Mouse (Mus musculus): ENCODE data around the gene Ccnt2. TPM values are rescaled to one million over a fixed set of nuclear protein-coding genes. Genes with fewer than 3 reads are reported as not detected.

Gene Ccnt2
- polyA plus RNA-seq, 1 experiment from 2014 or later = 26.5 TPM

DNA sequence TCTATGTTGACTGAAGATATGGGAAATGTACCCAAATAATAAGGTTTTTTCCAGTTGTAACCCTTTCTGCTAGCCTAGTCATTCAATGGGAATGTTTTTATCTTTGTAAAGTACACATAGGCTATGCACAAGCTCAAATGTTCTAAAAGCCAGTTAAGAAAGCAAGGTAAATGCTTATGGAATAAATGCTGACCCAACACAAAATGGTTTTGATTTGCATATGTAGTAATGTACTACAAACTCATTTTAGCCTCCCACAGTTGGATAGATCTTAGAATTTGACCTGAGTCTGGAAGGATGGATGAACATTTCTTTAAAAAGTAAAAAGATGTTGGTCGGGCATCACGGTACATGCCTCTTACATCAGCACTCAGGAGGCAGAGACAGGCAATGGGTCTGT is 7.2 kb upstream of the Ccnt2 start:
- no peak for ATAC-seq (ENCODE audit: insufficient read depth)
- Histone ChIP-seq H3K9ac (no peak overlapping the region), H3K27me3 (no peaks in the 10 kb centered on the region), H3K27ac (replicated peaks) (no peak overlapping the region), H3K4me2 (no peak overlapping the region), H3K9me3 (replicated peaks) (no peaks in the 10 kb centered on the region), H3K4me1 (replicated peaks) (peaks cover 3% of the 10 kb centered on the region; the same call in 1 of the 2 replicates), H3K4me3 (replicated peaks) (no peak overlapping the region), H3K36me3 (replicated peaks) (no peaks in the 10 kb centered on the region)
- WGBS (ENCODE audit: insufficient replicate concordance) = 87% methylated on average over 2 of the region's 2 CpGs

DNA sequence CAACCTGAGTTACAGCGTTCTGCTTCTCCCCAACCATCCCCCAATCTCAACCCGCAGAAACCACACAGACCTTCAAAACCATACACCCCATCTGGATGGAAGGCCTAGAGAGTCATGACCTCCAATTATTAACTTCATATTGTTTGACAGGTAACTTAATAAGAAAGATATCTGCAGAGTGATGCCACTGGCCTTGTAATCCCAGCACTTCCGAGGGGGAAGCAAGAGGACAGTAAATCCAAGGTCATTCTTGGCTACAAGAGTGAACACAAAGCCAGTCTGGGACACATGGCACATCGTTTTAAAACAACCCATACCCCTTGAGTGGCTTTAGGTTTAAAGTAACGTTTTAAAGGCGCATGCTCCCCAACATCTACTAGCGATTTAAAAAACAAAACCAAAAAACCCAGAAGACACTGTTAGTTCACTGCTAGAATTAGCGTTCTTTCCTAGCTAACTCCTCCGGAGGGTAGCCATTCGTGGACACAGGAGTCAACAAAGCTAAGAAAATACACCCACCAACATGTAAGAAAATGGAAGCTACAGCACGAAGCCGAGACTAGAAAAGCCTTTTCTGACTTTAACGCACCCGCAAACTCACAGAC is 664 bp upstream of the Ccnt2 start:
- WGBS (ENCODE audit: insufficient replicate concordance) = under 1% methylated on average over 14 of the region's 14 CpGs
- H3K4me1 ChIP-seq (replicated peaks) = peaks cover 27% of the 10 kb centered on the region
- peak overlapping the region; percentile 97 for H3K4me3 ChIP-seq (replicated peaks)
- peaks cover 1% of the 10 kb centered on the region; the same call in 1 of the 2 replicates for H3K36me3 ChIP-seq (replicated peaks)
- H3K27me3 ChIP-seq = no peaks in the 10 kb centered on the region
- H3K27ac ChIP-seq (replicated peaks) = peak overlapping the region; percentile 92
- H3K4me2 ChIP-seq = peak overlapping the region; percentile 83
- peak; percentile 4 for ATAC-seq (ENCODE audit: insufficient read depth)
- no peaks in the 10 kb centered on the region for H3K9me3 ChIP-seq (replicated peaks)
- peak overlapping the region; percentile 96 for H3K9ac ChIP-seq

DNA sequence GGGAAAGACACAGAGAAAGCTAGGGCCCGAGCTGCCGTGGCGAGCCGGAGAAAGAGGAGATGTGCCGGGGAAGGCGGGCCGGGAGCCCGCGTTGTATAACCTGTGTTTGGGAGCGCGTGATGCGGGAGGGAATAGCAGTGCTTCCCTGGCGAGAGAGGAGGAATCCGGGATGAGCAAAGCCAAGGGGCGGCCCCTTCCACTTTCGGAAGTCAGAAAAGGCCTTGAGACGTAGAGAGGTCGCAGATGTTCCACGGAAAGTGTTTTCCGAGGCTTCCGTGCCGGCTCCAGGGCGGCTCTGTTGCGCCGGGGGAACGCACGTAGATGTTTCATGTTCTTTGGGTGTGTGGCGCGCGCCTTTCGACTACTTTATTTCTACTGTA is 527 bp downstream of the Ccnt2 start:
- H3K36me3 ChIP-seq (replicated peaks) = peaks cover 12% of the 10 kb centered on the region
- H3K4me3 ChIP-seq (replicated peaks) = peak overlapping the region; percentile 97
- H3K4me1 ChIP-seq (replicated peaks) = peaks cover 39% of the 10 kb centered on the region
- H3K27me3 ChIP-seq = no peaks in the 10 kb centered on the region
- no peaks in the 10 kb centered on the region for H3K9me3 ChIP-seq (replicated peaks)
- peak overlapping the region; percentile 96 for H3K9ac ChIP-seq
- H3K27ac ChIP-seq (replicated peaks) = peak overlapping the region; percentile 92
- H3K4me2 ChIP-seq = peak overlapping the region; percentile 70
- WGBS (ENCODE audit: insufficient replicate concordance) = under 1% methylated on average over 31 of the region's 31 CpGs
- peak; percentile 20 for ATAC-seq (ENCODE audit: insufficient read depth)

DNA sequence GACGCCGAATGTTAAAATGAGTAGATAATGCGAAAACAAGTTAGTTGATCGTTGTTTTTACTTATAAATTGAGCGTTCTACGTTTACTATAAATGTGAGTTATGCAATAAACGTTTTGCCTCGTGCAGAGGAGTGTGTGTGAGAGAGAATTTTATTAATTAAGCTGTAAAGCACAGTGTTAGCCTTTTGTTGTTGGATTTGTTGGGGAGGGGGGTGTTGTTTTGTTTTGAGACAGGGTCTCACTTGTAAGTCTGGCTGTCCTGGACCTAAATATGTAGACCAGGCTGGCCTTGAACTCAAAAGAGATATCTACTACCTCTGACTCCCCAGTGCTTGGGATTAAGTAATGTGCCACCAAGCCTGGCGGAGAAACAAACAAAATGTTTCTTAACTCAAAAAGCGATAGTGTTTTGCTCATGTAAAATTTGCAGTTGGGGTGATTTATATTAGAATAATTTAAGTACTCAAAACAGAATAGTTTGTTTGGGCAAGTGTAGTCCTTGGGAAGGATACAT is 1.3 kb downstream of the Ccnt2 start:
- peak overlapping the region; percentile 70 for H3K4me2 ChIP-seq
- peak overlapping the region; percentile 96 for H3K9ac ChIP-seq
- H3K4me3 ChIP-seq (replicated peaks) = peak overlapping the region; percentile 97
- H3K27me3 ChIP-seq = no peaks in the 10 kb centered on the region
- H3K27ac ChIP-seq (replicated peaks) = peak overlapping the region; percentile 92; the same call in 1 of the 2 replicates
- WGBS (ENCODE audit: insufficient replicate concordance) = 4% methylated on average over 10 of the region's 10 CpGs
- H3K4me1 ChIP-seq (replicated peaks) = peaks cover 47% of the 10 kb centered on the region
- no peaks in the 10 kb centered on the region for H3K9me3 ChIP-seq (replicated peaks)
- H3K36me3 ChIP-seq (replicated peaks) = peaks cover 16% of the 10 kb centered on the region
- no peak for ATAC-seq (ENCODE audit: insufficient read depth)

DNA sequence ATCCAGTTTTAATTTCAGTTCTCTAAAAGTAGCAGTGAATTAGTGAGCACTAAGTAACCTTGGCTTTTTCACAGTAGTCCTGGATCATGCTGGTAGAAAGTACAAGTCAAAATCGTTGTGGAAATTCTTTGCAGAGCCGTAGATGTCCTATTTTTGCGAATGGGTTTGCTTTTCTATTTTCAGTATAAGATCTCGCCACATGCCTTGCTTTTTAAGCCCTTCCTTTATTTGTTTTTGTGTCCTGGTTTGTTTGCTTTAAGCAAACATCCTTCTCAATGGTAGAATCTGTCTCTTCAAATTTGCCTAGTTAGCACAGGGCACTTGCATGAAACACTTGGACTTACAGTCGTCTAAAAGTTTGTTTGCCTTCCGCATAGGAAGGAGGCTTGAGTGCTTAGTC is 2.3 kb downstream of the Ccnt2 start:
- no peaks in the 10 kb centered on the region for H3K27me3 ChIP-seq
- peak overlapping the region; percentile 59 for H3K4me2 ChIP-seq
- WGBS (ENCODE audit: insufficient replicate concordance) = 42% methylated on average over 6 of the region's 6 CpGs
- peak overlapping the region; percentile 4; the same call in 1 of the 2 replicates for H3K27ac ChIP-seq (replicated peaks)
- H3K9me3 ChIP-seq (replicated peaks) = no peaks in the 10 kb centered on the region
- H3K4me3 ChIP-seq (replicated peaks) = peak overlapping the region; percentile 43
- peak overlapping the region; percentile 48 for H3K9ac ChIP-seq
- peaks cover 54% of the 10 kb centered on the region for H3K4me1 ChIP-seq (replicated peaks)
- H3K36me3 ChIP-seq (replicated peaks) = peaks cover 18% of the 10 kb centered on the region
- no peak for ATAC-seq (ENCODE audit: insufficient read depth)

DNA sequence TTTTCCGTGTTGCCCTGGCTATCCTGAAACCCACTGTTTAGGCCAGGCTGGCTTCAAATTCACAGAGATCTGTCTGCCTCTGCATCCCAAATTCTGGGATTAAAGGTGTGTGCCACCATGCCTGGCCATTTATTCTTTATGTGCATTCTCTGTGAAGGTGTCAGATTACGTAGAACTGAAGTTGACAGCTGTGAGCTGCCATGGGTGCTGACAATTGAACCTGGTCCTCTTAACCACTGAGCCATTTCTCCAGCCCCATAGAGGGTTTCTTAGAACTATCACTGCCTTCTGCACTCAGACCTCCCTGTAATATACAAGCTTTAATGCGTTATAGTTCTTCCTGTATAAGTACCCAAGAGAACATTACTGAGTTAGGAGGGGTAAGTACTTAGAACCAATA is 4.6 kb downstream of the Ccnt2 start:
- no peak for ATAC-seq (ENCODE audit: insufficient read depth)
- H3K36me3 ChIP-seq (replicated peaks) = peaks cover 34% of the 10 kb centered on the region
- H3K4me1 ChIP-seq (replicated peaks) = peaks cover 63% of the 10 kb centered on the region
- 84% methylated on average over 3 of the region's 3 CpGs for WGBS (ENCODE audit: insufficient replicate concordance)
- no peak overlapping the region for H3K9ac ChIP-seq
- no peaks in the 10 kb centered on the region for H3K27me3 ChIP-seq
- no peaks in the 10 kb centered on the region for H3K9me3 ChIP-seq (replicated peaks)
- no peak overlapping the region for H3K4me3 ChIP-seq (replicated peaks)
- no peak overlapping the region for H3K4me2 ChIP-seq
- no peak overlapping the region for H3K27ac ChIP-seq (replicated peaks)

DNA sequence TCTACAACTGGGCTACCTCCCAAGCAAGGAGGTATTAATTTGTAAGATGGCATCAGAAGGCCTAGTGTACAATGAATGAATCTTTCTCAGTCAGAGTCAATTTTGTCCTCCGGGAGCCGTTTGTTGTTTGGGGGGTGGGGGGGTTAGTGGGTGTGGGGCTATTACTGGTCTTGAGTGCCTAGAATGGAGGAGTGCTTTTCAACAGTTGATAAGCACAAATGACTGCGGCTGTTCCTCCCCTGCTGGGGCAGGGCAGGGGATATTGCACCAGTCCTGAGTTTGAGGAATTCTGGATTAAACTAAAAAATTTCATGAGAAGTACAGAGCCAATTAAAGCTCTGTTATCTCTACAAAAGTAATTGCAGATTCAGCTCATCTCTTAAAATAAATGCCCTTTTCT is 6.2 kb downstream of the Ccnt2 start:
- Histone ChIP-seq H3K9me3 (replicated peaks) (no peaks in the 10 kb centered on the region), H3K27ac (replicated peaks) (no peak overlapping the region), H3K4me3 (replicated peaks) (no peak overlapping the region), H3K4me1 (replicated peaks) (peaks cover 67% of the 10 kb centered on the region), H3K36me3 (replicated peaks) (peaks cover 38% of the 10 kb centered on the region), H3K4me2 (peak overlapping the region; percentile 16; the same call in 1 of the 2 replicates), H3K9ac (no peak overlapping the region), H3K27me3 (no peaks in the 10 kb centered on the region)
- WGBS (ENCODE audit: insufficient replicate concordance) = 6% methylated on average over 3 of the region's 3 CpGs
- ATAC-seq (ENCODE audit: insufficient read depth) = no peak; the same call in 1 of the 2 replicates

DNA sequence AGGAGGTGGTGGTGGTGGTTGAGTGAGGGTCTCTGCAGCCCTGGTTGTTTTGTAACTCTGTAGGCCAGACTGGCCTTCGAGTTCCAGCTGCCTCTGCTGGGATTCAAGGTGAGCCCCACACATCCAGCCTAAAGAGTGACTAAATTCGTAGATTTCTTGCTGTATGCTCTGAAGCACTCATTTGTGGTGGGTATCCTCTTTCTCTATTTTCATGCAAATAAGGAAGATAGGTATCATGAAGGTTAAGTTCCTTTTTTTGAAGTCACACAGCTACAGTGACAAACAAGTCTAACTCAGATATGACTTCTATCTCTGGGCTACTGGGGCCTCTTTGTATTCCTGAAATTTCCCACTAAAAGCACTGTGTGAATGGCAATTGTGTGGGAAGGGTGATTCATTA is 6.9 kb downstream of the Ccnt2 start:
- no peak overlapping the region for H3K9ac ChIP-seq
- no peak overlapping the region for H3K4me3 ChIP-seq (replicated peaks)
- no peak for ATAC-seq (ENCODE audit: insufficient read depth)
- H3K4me2 ChIP-seq = 0 out of 2 replicates have a peak overlapping the region, but pooled peaks have one; percentile 10
- WGBS (ENCODE audit: insufficient replicate concordance) = 32% methylated on average over 2 of the region's 2 CpGs
- no peaks in the 10 kb centered on the region for H3K9me3 ChIP-seq (replicated peaks)
- no peak overlapping the region; the same call in 1 of the 2 replicates for H3K27ac ChIP-seq (replicated peaks)
- no peaks in the 10 kb centered on the region for H3K27me3 ChIP-seq
- H3K4me1 ChIP-seq (replicated peaks) = peaks cover 73% of the 10 kb centered on the region
- H3K36me3 ChIP-seq (replicated peaks) = peaks cover 38% of the 10 kb centered on the region

DNA sequence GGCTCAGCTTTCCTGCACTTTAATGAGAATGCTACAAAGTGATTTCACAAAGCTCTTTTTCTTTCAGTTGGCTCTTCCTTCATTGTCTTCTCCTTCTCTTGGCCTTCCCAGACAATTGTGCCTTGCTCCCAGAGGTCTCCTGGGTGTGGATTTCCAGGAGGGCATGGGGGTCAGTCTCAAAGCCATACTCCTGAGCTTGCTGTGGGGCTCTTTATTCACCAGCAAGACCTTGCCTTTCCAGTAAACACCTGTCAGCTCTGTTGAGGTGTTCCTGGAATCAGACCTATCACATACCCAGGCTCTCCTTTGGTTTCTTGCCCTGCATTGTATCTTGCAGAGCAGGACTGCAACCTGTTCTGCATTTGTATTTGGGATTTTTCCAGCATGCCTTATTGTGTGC is 9.9 kb downstream of the Ccnt2 start:
- Histone ChIP-seq H3K9me3 (replicated peaks) (no peaks in the 10 kb centered on the region), H3K27ac (replicated peaks) (no peak overlapping the region), H3K4me2 (no peak overlapping the region), H3K27me3 (no peaks in the 10 kb centered on the region), H3K36me3 (replicated peaks) (peaks cover 32% of the 10 kb centered on the region), H3K4me3 (replicated peaks) (no peak overlapping the region), H3K4me1 (replicated peaks) (peaks cover 57% of the 10 kb centered on the region), H3K9ac (no peak overlapping the region)
- no peak for ATAC-seq (ENCODE audit: insufficient read depth)

DNA sequence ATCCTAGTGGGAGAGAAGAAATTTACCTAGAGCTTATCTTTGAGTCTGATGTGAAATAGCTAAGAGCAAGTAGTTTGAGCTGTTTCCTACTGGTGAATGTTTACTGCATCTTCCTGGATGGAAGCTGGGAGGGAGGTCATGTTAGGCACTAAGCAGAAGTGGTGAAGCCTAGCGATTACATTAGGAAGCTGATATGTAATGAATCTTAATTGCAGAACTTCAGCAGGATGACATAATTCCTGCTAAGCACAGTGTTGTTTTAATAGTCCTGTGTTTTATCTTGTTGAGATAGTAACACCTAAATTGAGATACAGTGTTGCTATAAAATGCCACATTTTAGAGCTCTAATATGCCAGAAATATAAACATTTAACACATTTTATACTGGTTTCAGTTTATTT is 11.9 kb downstream of the Ccnt2 start:
- H3K4me2 ChIP-seq = no peak overlapping the region
- no peak for ATAC-seq (ENCODE audit: insufficient read depth)
- H3K4me3 ChIP-seq (replicated peaks) = no peak overlapping the region
- 37% methylated on average over 1 of the region's 1 CpGs for WGBS (ENCODE audit: insufficient replicate concordance)
- peaks cover 43% of the 10 kb centered on the region for H3K4me1 ChIP-seq (replicated peaks)
- no peak overlapping the region for H3K27ac ChIP-seq (replicated peaks)
- no peaks in the 10 kb centered on the region for H3K9me3 ChIP-seq (replicated peaks)
- no peaks in the 10 kb centered on the region for H3K27me3 ChIP-seq
- H3K9ac ChIP-seq = no peak overlapping the region
- peaks cover 22% of the 10 kb centered on the region; the same call in 1 of the 2 replicates for H3K36me3 ChIP-seq (replicated peaks)

DNA sequence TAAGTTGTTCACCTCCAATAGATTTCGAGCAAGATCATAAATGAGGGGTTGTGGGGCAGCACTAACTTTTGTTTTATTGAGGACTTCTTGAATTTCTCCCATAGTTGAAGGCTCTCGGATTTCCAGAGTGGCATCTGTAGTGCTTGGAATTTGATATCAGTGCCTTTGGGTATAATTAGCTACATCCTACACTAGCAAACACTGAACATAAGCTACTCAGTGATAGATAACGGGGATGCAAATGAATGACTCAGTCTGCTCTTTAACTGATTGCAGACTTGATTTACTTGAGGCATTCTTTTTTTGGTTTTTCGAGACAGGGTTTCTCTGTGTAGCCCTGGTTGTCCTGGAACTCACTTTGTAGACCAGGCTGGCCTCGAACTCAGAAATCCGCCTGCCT is 15.0 kb downstream of the Ccnt2 start:
- Histone ChIP-seq H3K36me3 (replicated peaks) (peaks cover 20% of the 10 kb centered on the region), H3K4me3 (replicated peaks) (no peak overlapping the region), H3K27me3 (no peaks in the 10 kb centered on the region), H3K9me3 (replicated peaks) (no peaks in the 10 kb centered on the region), H3K4me2 (no peak overlapping the region), H3K9ac (no peak overlapping the region), H3K27ac (replicated peaks) (no peak overlapping the region), H3K4me1 (replicated peaks) (peaks cover 22% of the 10 kb centered on the region)
- ATAC-seq (ENCODE audit: insufficient read depth) = no peak
- WGBS (ENCODE audit: insufficient replicate concordance) = 76% methylated on average over 6 of the region's 6 CpGs

DNA sequence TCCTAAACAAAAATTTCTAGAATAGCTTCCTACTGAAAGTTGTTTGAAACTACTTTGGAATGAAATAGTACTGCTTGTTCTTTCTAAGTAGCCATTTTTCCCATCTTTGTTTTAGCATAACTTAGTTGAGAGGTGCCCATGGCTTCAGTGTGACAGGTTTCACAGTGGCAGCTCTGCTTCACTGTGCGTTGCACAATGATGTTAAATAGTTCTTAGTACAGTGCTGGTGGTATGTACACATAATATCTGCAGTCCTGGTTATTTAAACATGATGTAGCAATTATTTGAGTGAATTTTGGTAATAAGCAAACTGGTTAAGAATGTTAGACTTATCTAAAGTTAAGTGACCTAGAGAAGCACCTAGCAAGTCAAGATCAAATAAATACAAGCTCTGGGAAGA is 19.5 kb downstream of the Ccnt2 start:
- Histone ChIP-seq H3K4me3 (replicated peaks) (no peak overlapping the region), H3K4me2 (no peak overlapping the region), H3K36me3 (replicated peaks) (peaks cover 37% of the 10 kb centered on the region), H3K27me3 (no peaks in the 10 kb centered on the region), H3K27ac (replicated peaks) (no peak overlapping the region), H3K9me3 (replicated peaks) (no peaks in the 10 kb centered on the region), H3K4me1 (replicated peaks) (peaks cover 3% of the 10 kb centered on the region; the same call in 1 of the 2 replicates), H3K9ac (no peak overlapping the region)
- ATAC-seq (ENCODE audit: insufficient read depth) = peak; percentile 66; the same call in 1 of the 2 replicates
- WGBS (ENCODE audit: insufficient replicate concordance) = 70% methylated on average over 1 of the region's 1 CpGs
